Comparison of ENCODE assay signal across 8 mouse cellular contexts in the genomic region with DNA sequence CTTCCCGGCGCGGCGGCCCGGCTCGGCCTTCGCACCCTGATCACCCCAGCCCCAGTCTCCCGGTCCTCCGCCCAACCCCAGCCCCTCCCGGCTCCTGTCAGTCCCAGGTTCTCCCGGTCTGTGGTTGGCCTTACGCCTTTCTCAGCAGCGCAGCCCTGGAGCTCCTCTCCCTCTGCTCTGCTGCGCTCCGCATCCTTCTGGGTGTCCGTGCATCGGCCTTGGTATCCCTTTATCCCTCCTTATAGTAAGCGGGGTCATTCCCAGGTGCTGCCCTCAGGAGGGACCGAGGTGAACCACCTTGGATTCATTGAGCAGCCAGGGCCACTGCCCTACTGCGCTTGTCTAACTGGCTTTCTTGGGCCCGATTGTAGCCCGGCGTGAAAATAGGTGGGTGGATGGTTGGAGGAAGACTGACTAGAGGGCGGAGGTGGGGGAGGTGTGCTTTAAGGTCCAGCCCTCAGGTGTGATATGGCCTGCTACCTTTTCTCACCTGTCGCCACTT. TPM values are rescaled to one million over a fixed set of nuclear protein-coding genes. Genes with fewer than 3 reads are reported as not detected.
DNase-seq lines count a peak whose midpoint lies in the region; ATAC-seq and TF ChIP-seq lines count a peak whose summit lies in the region.

No protein-coding gene starts in this region.

- peak; percentile 48 for DNase-seq in embryo, embryonic 11 days
- DNase-seq in embryo, embryonic 10.5 days (ENCODE audit: low spot score) = no peak
- DNase-seq in thymus, adult 2 months = peak; percentile 47
- DNase-seq in thymus, postnatal 25 days = no peak
- DNase-seq in hindbrain, embryonic 11.5 days (ENCODE audit: low spot score) = no peak
- peak; percentile 58 for DNase-seq in lung, postnatal 0 days (ENCODE audit: low spot score)
- no peak for DNase-seq in retina, embryonic 14.5 days (ENCODE audit: low spot score)
- DNase-seq in adrenal gland, postnatal 4 days (ENCODE audit: low spot score in 2 of 2) = no peak

- peaks cover 16% of the 10 kb centered on the region for H3K4me1 ChIP-seq in thymus, adult 2 months (replicated peaks; ENCODE audit: control insufficient read depth, insufficient read depth, low read length)
- H3K4me1 ChIP-seq in hindbrain, embryonic 11.5 days (replicated peaks; ENCODE audit: control insufficient read depth, insufficient read depth, low read length) = peaks cover 13% of the 10 kb centered on the region
- peaks cover 30% of the 10 kb centered on the region for H3K4me1 ChIP-seq in lung, postnatal 0 days (ENCODE audit: insufficient read depth, low read depth, low read length)

- TF ChIP-seq EP300 in lung, postnatal 0 days (IDR thresholded peaks at IDR 0.05) = no peak

- H3K27me3 ChIP-seq in thymus, adult 2 months (ENCODE audit: control insufficient read depth, insufficient read depth, low read length) = no peaks in the 10 kb centered on the region
- H3K27me3 ChIP-seq in hindbrain, embryonic 11.5 days (ENCODE audit: control insufficient read depth, insufficient read depth, low read length) = no peaks in the 10 kb centered on the region
- H3K27me3 ChIP-seq in lung, postnatal 0 days (replicated peaks; ENCODE audit: insufficient read depth, low read length) = no peaks in the 10 kb centered on the region

- peaks cover 6% of the 10 kb centered on the region for H3K36me3 ChIP-seq in thymus, adult 2 months (ENCODE audit: control insufficient read depth, insufficient read depth, low read length)
- H3K36me3 ChIP-seq in hindbrain, embryonic 11.5 days (ENCODE audit: control insufficient read depth, insufficient read depth, low read length) = peaks cover 2% of the 10 kb centered on the region; the same call in 1 of the 2 replicates
- no peaks in the 10 kb centered on the region for H3K36me3 ChIP-seq in lung, postnatal 0 days (ENCODE audit: insufficient read depth, low read length)

- peak overlapping the region; percentile 88 for H3K4me2 ChIP-seq in hindbrain, embryonic 11.5 days (replicated peaks; ENCODE audit: low read depth, low read length)
- H3K4me2 ChIP-seq in lung, postnatal 0 days (replicated peaks; ENCODE audit: low read depth, low read length) = peak overlapping the region; percentile 98

- peak overlapping the region; percentile 79 for H3K4me3 ChIP-seq in thymus, adult 2 months (ENCODE audit: control insufficient read depth, insufficient read depth, low read length)
- peak overlapping the region; percentile 61 for H3K4me3 ChIP-seq in hindbrain, embryonic 11.5 days (ENCODE audit: low read depth, low read length)
- peak overlapping the region; percentile 91 for H3K4me3 ChIP-seq in lung, postnatal 0 days (ENCODE audit: low read depth, low read length)

- peak; percentile 63 for ATAC-seq in hindbrain, embryonic 11.5 days (ENCODE audit: low FRiP score)
- peak; percentile 36 for ATAC-seq in lung, postnatal 0 days

- peak overlapping the region; percentile 87 for H3K27ac ChIP-seq in thymus, adult 2 months (ENCODE audit: control insufficient read depth, insufficient read depth, low read length)
- peak overlapping the region; percentile 82 for H3K27ac ChIP-seq in hindbrain, embryonic 11.5 days (ENCODE audit: low read depth, low read length)
- H3K27ac ChIP-seq in lung, postnatal 0 days (ENCODE audit: low read length) = peak overlapping the region; percentile 92

- peak overlapping the region; percentile 76 for H3K9ac ChIP-seq in hindbrain, embryonic 11.5 days (ENCODE audit: low read depth, low read length)
- H3K9ac ChIP-seq in lung, postnatal 0 days (replicated peaks; ENCODE audit: low read depth) = peak overlapping the region; percentile 85

- TF ChIP-seq POLR2A in thymus, adult 2 months (IDR thresholded peaks at IDR 0.05; ENCODE audit: control insufficient read depth, extremely low read depth, insufficient read depth, low read length, poor library complexity) = no peak

- WGBS in thymus, adult 2 months = under 1% methylated on average over 25 of the region's 25 CpGs
- under 1% methylated on average over 20 of the region's 25 CpGs for WGBS in hindbrain, embryonic 11.5 days
- whole genome bisulfite sequencing in lung, postnatal 0 days = 2% methylated on average over 22 of the region's 25 CpGs

- TF ChIP-seq CTCF in thymus, adult 2 months (IDR thresholded peaks at IDR 0.05; ENCODE audit: borderline replicate concordance, control insufficient read depth, extremely low read depth, insufficient read depth, low read length, poor library complexity) = no peak
- TF ChIP-seq CTCF in lung, postnatal 0 days (IDR thresholded peaks at IDR 0.05) = peak; percentile 17; the same call in 1 of the 2 replicates

- H3K9me3 ChIP-seq in hindbrain, embryonic 11.5 days (ENCODE audit: control insufficient read depth, low read length) = no peaks in the 10 kb centered on the region
- H3K9me3 ChIP-seq in lung, postnatal 0 days (ENCODE audit: low read length) = no peaks in the 10 kb centered on the region

RNA-seq across cellular contexts. Expression of a gene that starts 3.0 kb away (rescaled TPM):
- 207 and 221 TPM in 2 replicates for polyA plus RNA-seq in thymus, adult 2 months (2012; rRNA removed)
- 988 and 1,016 TPM in 2 replicates for polyA plus RNA-seq in hindbrain, embryonic 11.5 days (2014; fragmentation: Nextera tagmentation; extraction: Ambion mirVana)
- polyA plus RNA-seq in lung, postnatal 0 days (2015; fragmentation: Nextera tagmentation; extraction: Ambion mirVana) = 675 and 704 TPM in 2 replicates
- total RNA-seq in adrenal gland, postnatal 4 days (2021) = 100 to 1,000 TPM; 646 to 654 TPM

RNA-seq across cellular contexts. Expression of a gene that starts 3.3 kb away (rescaled TPM):
- polyA plus RNA-seq in thymus, adult 2 months (2012; rRNA removed) = 52.9 and 53.2 TPM in 2 replicates
- polyA plus RNA-seq in hindbrain, embryonic 11.5 days (2014; fragmentation: Nextera tagmentation; extraction: Ambion mirVana) = 147 and 149 TPM in 2 replicates
- polyA plus RNA-seq in lung, postnatal 0 days (2015; fragmentation: Nextera tagmentation; extraction: Ambion mirVana) = 91.3 and 93.7 TPM in 2 replicates
- 10 to 100 TPM; 67.1 to 68.3 TPM for total RNA-seq in adrenal gland, postnatal 4 days (2021)

RNA-seq across cellular contexts. Expression of a gene that starts 11.1 kb away (rescaled TPM):
- polyA plus RNA-seq in thymus, adult 2 months (2012; rRNA removed) = 1.3 and 1.6 TPM in 2 replicates
- 1.5 and 1.8 TPM in 2 replicates for polyA plus RNA-seq in hindbrain, embryonic 11.5 days (2014; fragmentation: Nextera tagmentation; extraction: Ambion mirVana)
- polyA plus RNA-seq in lung, postnatal 0 days (2015; fragmentation: Nextera tagmentation; extraction: Ambion mirVana) = 2.6 and 3.1 TPM in 2 replicates
- total RNA-seq in adrenal gland, postnatal 4 days (2021) = under 1 TPM; 0.67 to 0.73 TPM

RNA-seq across cellular contexts. Expression of a gene that starts 56.9 kb away (rescaled TPM):
- 14.0 and 18.5 TPM in 2 replicates for polyA plus RNA-seq in thymus, adult 2 months (2012; rRNA removed)
- 32.9 and 37.3 TPM in 2 replicates for polyA plus RNA-seq in hindbrain, embryonic 11.5 days (2014; fragmentation: Nextera tagmentation; extraction: Ambion mirVana)
- polyA plus RNA-seq in lung, postnatal 0 days (2015; fragmentation: Nextera tagmentation; extraction: Ambion mirVana) = 22.2 and 23.2 TPM in 2 replicates
- total RNA-seq in adrenal gland, postnatal 4 days (2021) = 10 to 100 TPM; 35.8 to 38.8 TPM

Comparison
In these comparisons a context has a peak if more than half of its experiments do, and no peak if none do; other contexts are left out.
1. DNase-seq: peak in embryo, embryonic 11 days (single experiment), thymus, adult 2 months (single experiment) and lung, postnatal 0 days (single experiment); none in embryo, embryonic 10.5 days (single experiment), thymus, postnatal 25 days (single experiment), hindbrain, embryonic 11.5 days (single experiment), retina, embryonic 14.5 days (single experiment) and adrenal gland, postnatal 4 days (0 of 2).
2. Peak in every context shown above with its lines, with median percentiles within 50 percentile points of each other: H3K27ac ChIP-seq and H3K4me3 ChIP-seq.